Mouse (Mus musculus): ENCODE data around the gene Spopl. TPM values are rescaled to one million over a fixed set of nuclear protein-coding genes. Genes with fewer than 3 reads are reported as not detected.

Spopl gene
- 10 to 100 TPM; 15.0 to 18.1 TPM for total RNA-seq (2023)

DNA sequence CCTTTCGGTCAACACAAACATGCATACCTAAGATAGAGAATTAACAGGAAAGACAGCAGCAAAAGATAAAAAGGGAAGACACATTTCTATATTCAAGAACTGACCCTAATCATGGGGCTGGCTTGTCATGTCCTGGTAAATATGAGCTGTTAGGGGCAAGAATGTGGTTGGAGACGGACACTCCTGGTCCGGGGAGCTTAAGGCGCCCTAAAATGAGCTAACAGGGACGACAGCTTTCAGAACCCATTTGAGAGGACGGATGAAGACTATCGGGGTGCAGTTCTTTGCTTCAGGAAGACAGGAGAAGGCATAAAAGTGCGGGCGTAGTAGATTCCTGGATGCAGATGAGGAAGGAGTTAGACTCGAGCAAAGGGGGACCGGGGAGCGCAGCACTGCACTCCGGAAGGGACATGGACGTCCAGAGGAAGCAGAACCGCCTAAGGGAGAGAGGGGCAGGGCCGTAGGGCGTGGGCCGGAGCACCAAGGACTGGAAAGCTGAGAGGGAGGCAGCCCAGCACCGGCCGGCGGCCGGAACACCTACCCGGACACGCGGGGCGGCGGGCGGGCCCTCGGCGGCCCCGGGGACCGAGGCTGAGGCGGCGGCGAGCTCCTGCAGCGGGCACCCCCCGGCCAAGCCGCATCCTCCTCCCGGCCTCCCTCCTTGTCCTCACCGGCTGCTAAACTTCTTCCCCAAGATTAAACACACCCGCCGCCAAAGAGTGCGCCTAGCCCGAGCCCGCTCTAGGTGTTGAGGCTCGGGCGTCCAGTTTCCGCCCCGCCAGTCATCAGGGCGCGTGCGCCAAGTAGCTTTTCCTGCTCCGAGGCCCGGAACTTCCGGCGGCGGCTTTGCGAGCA lies at the start of gene Spopl:
Spopl (minus strand) TSS at position 805 of the 855 bp plus-strand sequence.

